Mouse (Mus musculus) ovary, postnatal 10 days (tissue): ENCODE data around the gene Tbck.

Experiments
- DNase-seq: peaks from one replicate; pipeline ENCODE4 v3.0.0; 2022; ENCODE audit warnings: low spot score

Gene Tbck

DNA sequence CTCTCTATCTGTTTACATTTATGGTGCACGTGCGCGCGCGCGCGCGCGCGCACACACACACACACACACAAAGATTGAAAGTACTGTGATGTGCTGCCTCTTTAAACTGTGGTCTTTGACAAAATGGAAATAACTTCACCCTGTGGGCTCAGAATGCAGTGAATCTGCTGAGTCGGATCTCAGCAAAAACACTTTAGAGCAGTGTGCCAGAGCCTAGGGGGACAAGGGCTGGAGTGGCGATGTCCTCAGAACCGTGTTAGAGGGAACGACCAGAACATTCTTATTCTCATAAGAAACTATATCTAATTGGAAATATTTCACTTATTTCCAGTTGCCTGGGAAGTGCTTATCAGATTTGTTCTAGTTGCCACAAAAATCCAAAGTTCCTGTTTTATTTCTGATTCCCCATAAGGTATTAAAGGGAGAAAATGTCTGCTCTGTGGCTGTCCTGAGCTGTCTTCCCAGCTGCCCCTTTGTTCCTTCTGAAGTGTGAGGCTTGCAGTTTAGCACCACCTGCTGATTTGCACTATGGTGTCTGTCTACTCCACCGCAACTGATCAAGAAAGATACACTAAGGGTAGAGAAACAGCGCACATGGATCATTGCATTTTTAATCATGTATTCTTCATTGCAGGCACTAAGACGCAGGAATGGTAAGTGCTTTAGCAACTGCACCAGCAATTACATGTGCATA is 82.2 kb downstream of the Tbck start:
- no peak for DNase-seq

DNA sequence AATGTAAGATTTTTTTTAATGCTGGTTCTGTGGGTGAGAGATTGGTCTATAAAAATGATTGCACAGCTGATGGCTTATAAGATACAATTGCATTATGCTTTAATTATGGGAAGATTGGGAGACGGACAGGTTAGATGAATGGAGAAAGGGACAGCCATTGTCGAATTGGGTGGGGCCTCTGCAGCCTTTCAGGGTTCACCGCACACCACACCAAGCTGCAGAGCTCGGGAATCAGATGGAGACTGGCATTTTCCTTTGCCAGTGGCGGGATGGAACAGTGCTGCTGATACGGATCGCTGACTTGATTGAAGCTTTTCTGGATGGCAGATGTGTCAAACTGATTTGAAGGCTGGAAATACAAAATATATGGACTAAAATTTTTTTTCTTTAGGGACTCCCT is 88.1 kb downstream of the Tbck start:
- DNase-seq = no peak

DNA sequence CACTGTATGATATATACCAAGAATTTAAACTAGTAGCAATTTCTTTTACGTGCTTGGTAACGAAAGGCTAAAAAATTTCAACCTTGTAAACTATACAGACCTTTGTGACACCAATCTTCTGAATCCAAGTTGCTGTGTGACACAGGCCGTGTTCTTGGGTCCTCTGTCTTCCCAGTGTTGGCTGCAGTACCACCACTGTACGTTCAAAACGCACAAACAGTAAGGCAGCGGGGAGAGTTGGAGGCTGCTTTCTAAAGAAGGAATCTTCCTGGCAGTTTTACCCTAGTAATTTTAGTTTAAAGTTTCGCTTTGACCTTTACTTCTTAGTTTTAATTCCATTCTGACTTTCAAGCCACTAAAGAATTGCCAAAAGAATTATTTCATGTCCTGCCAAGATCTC is 92.7 kb downstream of the Tbck start:
- DNase-seq = no peak

- DNase-seq = no peak
These were observed 97.2 kb downstream of the Tbck start for GRCm38 (mm10) chr3:132781103-132781502.

DNA sequence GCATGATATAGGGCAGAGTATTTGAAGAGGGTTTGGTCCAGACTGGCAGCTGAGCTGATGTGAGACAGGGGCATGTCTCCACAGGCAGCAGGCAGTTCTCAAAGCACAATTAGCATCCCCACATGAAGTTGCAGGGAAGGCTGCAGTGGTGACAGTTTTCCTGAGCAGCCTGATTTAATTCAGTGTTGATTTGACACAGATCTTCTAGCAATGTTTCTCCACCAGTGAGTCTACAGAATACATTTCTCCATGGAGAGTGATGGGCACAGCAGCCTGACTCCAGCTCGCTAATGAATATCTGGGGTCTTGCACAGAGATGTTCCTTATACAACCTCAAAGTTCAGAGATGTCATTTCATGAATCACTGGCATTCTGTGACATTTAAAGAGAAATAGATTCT is 99.1 kb downstream of the Tbck start:
- DNase-seq = no peak

DNA sequence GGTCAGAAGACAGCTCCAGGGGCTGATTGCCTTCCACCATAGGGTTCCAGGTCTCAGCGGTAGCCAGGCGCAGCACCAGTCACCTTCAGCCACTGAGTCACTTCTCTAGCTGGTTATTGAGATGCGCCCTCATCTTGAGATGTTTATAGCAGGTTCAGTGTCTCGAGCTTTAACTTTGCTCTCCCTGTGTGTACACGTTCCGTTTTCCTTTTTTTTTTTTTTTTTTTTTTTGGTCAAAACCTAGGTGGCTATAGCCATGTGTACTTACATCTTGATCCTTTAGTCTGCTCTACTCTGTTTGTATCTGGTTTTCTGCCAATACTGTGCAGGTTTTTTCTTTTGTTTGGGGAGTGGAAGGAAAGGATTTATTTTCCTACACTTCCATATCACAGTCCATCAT is 100.8 kb downstream of the Tbck start:
- DNase-seq = no peak

DNA sequence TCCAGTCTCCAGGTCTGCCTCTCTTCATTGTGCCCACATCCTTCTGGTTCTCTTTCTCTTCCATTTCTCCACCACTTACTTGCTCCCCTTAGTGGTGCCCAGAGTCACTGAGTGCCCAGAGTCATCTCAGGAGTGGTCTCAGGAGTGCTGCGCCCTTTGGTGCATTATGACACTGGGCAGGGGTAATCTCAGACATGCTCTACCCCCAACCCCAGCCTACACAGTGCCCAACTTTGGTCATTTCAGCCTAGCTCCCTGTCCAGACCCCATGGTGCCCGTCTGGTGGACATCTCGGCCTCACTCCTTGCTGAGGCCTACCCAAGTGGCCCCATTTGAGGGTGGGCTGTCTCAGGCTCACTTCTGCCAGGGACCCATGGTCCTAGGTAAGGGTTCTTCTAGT is 102.7 kb downstream of the Tbck start:
- DNase-seq = no peak

DNA sequence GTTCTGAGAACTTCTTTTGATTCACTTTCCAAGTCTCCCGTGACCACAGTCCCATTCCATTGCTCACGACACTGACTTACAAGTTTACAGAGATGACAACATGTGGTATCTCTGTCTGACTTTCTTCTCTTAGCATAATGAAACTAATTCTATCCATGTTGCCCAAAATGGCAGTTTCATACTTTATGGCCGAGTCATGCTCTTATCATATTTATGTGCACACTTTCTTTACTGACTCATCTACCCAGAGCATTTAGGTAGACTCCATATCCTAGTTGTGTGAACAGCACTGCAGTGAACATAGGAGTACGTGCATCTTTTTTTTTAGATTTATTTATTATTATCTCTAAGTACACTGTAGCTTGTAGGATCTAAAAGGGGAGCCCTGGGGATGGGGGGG is 103.8 kb downstream of the Tbck start:
- DNase-seq = no peak

GRCm38 (mm10) chr3:132791140-132791539 is 107.2 kb downstream of the Tbck start:
- DNase-seq = no peak

GRCm38 (mm10) chr3:132800196-132800595 is 116.3 kb downstream of the Tbck start:
- no peak for DNase-seq

DNA sequence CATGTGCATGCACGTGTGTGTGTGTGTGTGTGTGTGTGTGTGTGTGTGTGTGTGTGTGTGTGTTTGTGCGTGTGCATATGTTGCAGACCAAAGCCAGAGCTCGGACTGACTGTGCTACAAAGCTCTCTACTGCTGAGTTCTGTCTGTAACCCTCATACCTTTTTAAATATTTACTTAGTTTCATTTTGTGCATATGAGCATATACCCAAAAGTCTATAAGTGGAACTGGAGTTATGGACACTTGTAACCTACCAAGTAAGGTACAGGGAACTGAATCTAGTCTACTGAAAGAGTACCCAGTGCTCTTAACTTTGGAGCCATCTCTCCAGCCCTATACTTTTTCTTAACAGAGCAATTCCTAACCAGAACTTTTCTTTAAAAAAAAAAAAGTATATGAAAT is 118.0 kb downstream of the Tbck start:
- no peak for DNase-seq

- no peak for DNase-seq
These were observed 124.1 kb downstream of the Tbck start for GRCm38 (mm10) chr3:132807888-132808579.

DNA sequence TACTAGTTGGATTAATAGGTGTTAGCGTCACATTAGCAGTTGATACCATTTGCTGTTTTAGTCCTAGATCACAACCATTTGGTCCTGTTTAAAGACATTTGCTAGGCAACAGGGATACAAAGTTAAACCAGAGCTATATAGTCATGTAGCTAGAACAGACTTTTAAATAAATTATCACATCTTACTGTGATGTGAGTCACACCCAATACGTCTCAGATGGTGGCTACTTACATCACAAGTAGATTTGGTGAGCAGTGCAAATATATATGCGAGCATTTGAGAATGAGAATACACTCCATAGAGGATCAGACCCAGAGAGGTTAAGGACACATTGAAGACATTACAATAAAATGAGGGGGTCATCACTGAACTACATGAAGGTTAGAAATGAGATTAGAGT is 125.0 kb downstream of the Tbck start:
- no peak for DNase-seq

- DNase-seq = no peak
These were observed 127.8 kb downstream of the Tbck start for GRCm38 (mm10) chr3:132811791-132812190.

DNA sequence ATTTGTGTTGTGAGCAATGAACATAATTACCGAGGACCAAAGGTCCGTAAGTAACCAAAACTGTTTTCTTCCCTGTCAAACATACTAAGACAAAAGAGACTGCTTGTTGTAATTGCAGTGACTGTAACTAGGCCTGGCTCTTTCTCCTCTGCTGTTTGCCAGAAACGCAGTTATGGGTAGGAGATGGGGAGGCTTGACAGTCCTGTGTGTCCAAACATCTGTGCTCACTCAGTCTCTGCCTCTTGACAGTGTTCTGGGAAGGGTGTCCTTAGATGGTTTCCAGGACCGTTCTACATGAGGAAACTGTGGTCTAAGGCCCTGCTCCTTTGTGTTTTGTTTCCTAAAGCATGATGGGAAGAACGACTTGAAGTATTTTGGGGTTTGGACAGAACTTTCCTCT is 128.4 kb downstream of the Tbck start:
- DNase-seq = no peak

GRCm38 (mm10) chr3:132813147-132813546 is 129.2 kb downstream of the Tbck start:
- DNase-seq = no peak

DNA sequence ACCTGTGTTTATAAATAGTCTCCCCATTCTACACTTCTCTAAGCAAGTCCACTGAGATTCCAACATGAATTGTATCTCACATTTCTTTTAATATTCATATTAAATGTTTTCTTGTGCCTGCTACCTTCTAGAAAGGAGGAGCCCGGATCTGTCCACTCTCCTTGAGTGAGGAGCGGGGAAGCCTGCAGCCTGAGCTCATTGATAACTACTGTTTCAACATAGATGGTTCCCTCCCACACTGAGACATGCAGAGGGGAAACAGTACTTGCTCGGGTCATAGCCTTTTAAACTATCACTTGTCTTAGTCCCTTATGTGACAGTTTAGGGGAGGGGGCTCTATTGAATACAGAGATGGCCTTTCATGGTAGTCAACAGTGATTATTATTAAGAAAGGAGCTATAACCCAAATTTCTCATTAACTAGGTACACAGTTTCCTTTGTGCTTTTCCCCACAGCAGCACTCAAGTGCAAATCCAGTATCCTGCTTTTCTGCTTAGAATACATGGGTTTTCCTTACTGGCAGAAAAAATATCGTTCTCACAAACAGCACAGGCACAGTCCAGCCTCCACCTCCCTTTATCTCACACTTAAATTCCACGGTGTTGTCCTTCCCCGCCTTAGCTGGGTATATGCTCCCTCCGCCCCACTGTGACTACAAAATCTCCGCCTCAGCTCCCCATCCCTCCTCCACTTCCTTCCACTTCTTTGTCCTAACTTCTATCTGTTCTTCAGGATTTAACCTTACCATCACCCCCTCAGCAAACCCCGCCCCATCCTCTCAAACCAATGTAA is 130.0 kb downstream of the Tbck start:
- DNase-seq = no peak

- DNase-seq = no peak
These were observed 131.0 kb downstream of the Tbck start for GRCm38 (mm10) chr3:132814791-132815496.

GRCm38 (mm10) chr3:132815497-132816326 is 131.8 kb downstream of the Tbck start:
- no peak for DNase-seq

- DNase-seq = no peak
These were observed 135.5 kb downstream of the Tbck start for GRCm38 (mm10) chr3:132819408-132819807.

- DNase-seq = no peak
These were observed 147.4 kb downstream of the Tbck start for GRCm38 (mm10) chr3:132831179-132831873.
